Mouse (Mus musculus): ENCODE measurements at regions not wholly inside any gene's neighbourhood (a gene's known extent, or its start where the extent isn't known, plus 50 kb on each side); places are given as distances from the start of the nearest gene placed in this dataset.
A peak's percentile ranks its signal among the peaks of the same experiment; 100 is the strongest.
"Not testable (repeated sequence)": the region's sequence is repeated elsewhere in the genome, so short reads cannot be mapped to it uniquely, and the experiment has no call there.

GRCm38 (mm10) chr6:70103174-70103573 is 688.9 kb downstream of the Rpia start:
- ATAC-seq (ENCODE audit: low read depth); DNase-seq (ENCODE audit: low spot score); H3K4me2 ChIP-seq (ENCODE audit: low read depth, low read length); H3K4me3 ChIP-seq (ENCODE audit: low read depth, low read length); H3K27me3 ChIP-seq (replicated peaks; ENCODE audit: control insufficient read depth, insufficient read depth, low read length); H3K36me3 ChIP-seq (ENCODE audit: control insufficient read depth, insufficient read depth, low read length); H3K9me3 ChIP-seq (ENCODE audit: control insufficient read depth, low read length); H3K4me1 ChIP-seq (ENCODE audit: control insufficient read depth, insufficient read depth, low read length); H3K9ac ChIP-seq (ENCODE audit: low read depth, low read length); H3K27ac ChIP-seq (replicated peaks; ENCODE audit: low read depth, low read length): not testable (repeated sequence)
- 38% methylated on average over 1 of the region's 1 CpGs for WGBS

GRCm38 (mm10) chr6:70088041-70088440 is 704.0 kb downstream of the Rpia start:
- Histone ChIP-seq H3K27me3 (replicated peaks; ENCODE audit: control insufficient read depth, insufficient read depth, low read length) (no peaks in the 10 kb centered on the region), H3K4me2 (ENCODE audit: low read depth, low read length) (no peak overlapping the region), H3K4me3 (ENCODE audit: low read depth, low read length) (no peak overlapping the region), H3K9me3 (ENCODE audit: control insufficient read depth, low read length) (no peaks in the 10 kb centered on the region), H3K9ac (ENCODE audit: low read depth, low read length) (no peak overlapping the region), H3K4me1 (ENCODE audit: control insufficient read depth, insufficient read depth, low read length) (no peaks in the 10 kb centered on the region), H3K27ac (replicated peaks; ENCODE audit: low read depth, low read length) (no peak overlapping the region), H3K36me3 (ENCODE audit: control insufficient read depth, insufficient read depth, low read length) (no peaks in the 10 kb centered on the region)
- DNase-seq (ENCODE audit: low spot score) (no peak), ATAC-seq (ENCODE audit: low read depth) (no peak)
- WGBS, result 89% methylated on average over 19 of the region's 19 CpGs

GRCm38 (mm10) chr6:70073841-70074240 is 718.2 kb downstream of the Rpia start:
- Histone ChIP-seq H3K27ac (replicated peaks; ENCODE audit: low read depth, low read length) (no peak overlapping the region), H3K9me3 (ENCODE audit: control insufficient read depth, low read length) (no peaks in the 10 kb centered on the region), H3K4me1 (ENCODE audit: control insufficient read depth, insufficient read depth, low read length) (no peaks in the 10 kb centered on the region), H3K27me3 (replicated peaks; ENCODE audit: control insufficient read depth, insufficient read depth, low read length) (no peaks in the 10 kb centered on the region), H3K4me3 (ENCODE audit: low read depth, low read length) (no peak overlapping the region), H3K36me3 (ENCODE audit: control insufficient read depth, insufficient read depth, low read length) (no peaks in the 10 kb centered on the region), H3K4me2 (ENCODE audit: low read depth, low read length) (no peak overlapping the region), H3K9ac (ENCODE audit: low read depth, low read length) (no peak overlapping the region)
- no peak for ATAC-seq (ENCODE audit: low read depth)
- 91% methylated on average over 4 of the region's 4 CpGs for WGBS
- DNase-seq (ENCODE audit: low spot score), result no peak

DNA sequence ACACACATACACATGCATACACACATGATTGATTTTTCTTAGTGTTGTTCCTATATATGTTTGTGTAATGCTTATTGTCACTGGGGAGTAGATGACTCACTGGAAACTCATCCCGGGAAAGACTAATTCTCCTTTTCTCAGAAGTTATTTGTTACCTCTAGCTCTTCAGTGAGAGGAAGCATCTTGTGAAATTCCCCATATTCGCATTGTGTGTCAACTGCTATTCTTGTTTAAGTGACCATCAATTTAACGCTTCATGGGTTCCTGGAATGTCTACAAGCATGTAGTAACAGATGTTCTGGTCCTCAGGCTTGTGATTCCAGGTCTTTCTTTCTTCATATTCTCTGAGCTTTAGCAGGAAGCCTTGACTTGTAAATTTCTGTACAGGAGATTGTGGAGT is 720.0 kb downstream of the Rpia start:
- WGBS, result 68% methylated on average over 3 of the region's 3 CpGs
- H3K4me3 ChIP-seq (ENCODE audit: low read depth, low read length), result no peak overlapping the region
- no peak overlapping the region for H3K4me2 ChIP-seq (ENCODE audit: low read depth, low read length)
- no peak for ATAC-seq (ENCODE audit: low read depth)
- no peak overlapping the region for H3K27ac ChIP-seq (replicated peaks; ENCODE audit: low read depth, low read length)
- H3K9ac ChIP-seq (ENCODE audit: low read depth, low read length), result no peak overlapping the region
- no peaks in the 10 kb centered on the region for H3K9me3 ChIP-seq (ENCODE audit: control insufficient read depth, low read length)
- no peaks in the 10 kb centered on the region for H3K27me3 ChIP-seq (replicated peaks; ENCODE audit: control insufficient read depth, insufficient read depth, low read length)
- no peaks in the 10 kb centered on the region for H3K4me1 ChIP-seq (ENCODE audit: control insufficient read depth, insufficient read depth, low read length)
- H3K36me3 ChIP-seq (ENCODE audit: control insufficient read depth, insufficient read depth, low read length), result no peaks in the 10 kb centered on the region
- DNase-seq (ENCODE audit: low spot score), result peak; percentile 1

- 0 out of 2 replicates have a peak, but pooled peaks cover 5% of the 10 kb centered on the region for H3K9me3 ChIP-seq (ENCODE audit: control insufficient read depth, low read length)
- H3K4me1 ChIP-seq (ENCODE audit: control insufficient read depth, insufficient read depth, low read length), result no peaks in the 10 kb centered on the region
- no peak overlapping the region for H3K9ac ChIP-seq (ENCODE audit: low read depth, low read length)
- H3K4me3 ChIP-seq (ENCODE audit: low read depth, low read length), result no peak overlapping the region
- 71% methylated on average over 6 of the region's 6 CpGs for whole genome bisulfite sequencing
- H3K36me3 ChIP-seq (ENCODE audit: control insufficient read depth, insufficient read depth, low read length), result no peaks in the 10 kb centered on the region
- H3K27ac ChIP-seq (replicated peaks; ENCODE audit: low read depth, low read length), result no peak overlapping the region
- H3K4me2 ChIP-seq (ENCODE audit: low read depth, low read length), result no peak overlapping the region
- DNase-seq (ENCODE audit: low spot score) (peak; percentile 3), ATAC-seq (ENCODE audit: low read depth) (no peak)
- no peaks in the 10 kb centered on the region for H3K27me3 ChIP-seq (replicated peaks; ENCODE audit: control insufficient read depth, insufficient read depth, low read length)
Measured at GRCm38 (mm10) chr6:70067716-70068415, 724.2 kb downstream of the Rpia start.

DNA sequence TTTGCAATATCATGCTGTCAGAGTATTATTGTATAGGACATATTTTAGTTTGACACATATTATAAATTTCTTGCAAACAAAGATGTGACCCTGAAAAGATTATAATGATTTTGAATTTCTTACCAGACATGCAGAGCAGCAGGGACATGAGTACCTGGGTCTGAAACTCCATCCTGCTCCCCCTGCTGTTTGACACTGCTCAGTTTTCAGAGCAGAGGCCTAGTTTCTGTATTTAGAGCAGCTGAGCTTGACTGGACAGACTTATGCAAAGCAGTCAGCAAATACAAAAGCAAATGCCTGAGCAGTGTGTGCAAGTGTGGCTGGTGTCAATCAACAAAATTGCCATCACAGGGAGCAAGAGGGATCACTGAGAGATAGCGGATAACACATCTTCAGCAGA is 733.0 kb downstream of the Rpia start:
- Histone ChIP-seq H3K9ac (ENCODE audit: low read depth, low read length) (no peak overlapping the region), H3K27ac (replicated peaks; ENCODE audit: low read depth, low read length) (no peak overlapping the region), H3K9me3 (ENCODE audit: control insufficient read depth, low read length) (no peaks in the 10 kb centered on the region), H3K27me3 (replicated peaks; ENCODE audit: control insufficient read depth, insufficient read depth, low read length) (no peaks in the 10 kb centered on the region), H3K4me2 (ENCODE audit: low read depth, low read length) (no peak overlapping the region), H3K36me3 (ENCODE audit: control insufficient read depth, insufficient read depth, low read length) (no peaks in the 10 kb centered on the region), H3K4me1 (ENCODE audit: control insufficient read depth, insufficient read depth, low read length) (no peaks in the 10 kb centered on the region), H3K4me3 (ENCODE audit: low read depth, low read length) (no peak overlapping the region)
- no peak for ATAC-seq (ENCODE audit: low read depth)
- WGBS, result 84% methylated on average over 1 of the region's 1 CpGs
- DNase-seq (ENCODE audit: low spot score), result no peak

DNA sequence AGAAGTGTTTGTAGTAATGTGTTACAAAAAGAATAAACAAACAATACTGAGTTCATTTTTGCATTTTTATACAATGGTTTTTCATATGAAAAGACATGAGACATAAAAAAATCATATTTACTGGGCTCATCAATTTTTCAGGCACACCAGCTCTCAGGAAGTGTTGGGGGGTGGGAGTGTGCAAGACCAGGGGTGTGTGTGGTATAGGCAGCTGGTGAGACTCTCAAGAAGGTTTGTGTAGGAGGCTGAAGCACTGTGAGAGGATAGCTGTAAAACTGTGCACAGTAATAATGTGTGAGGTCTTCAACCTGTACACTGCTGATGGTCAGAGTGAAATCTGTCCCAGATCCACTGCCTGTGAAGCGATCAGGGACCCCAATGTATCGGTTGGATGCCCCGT is 733.7 kb downstream of the Rpia start:
- Histone ChIP-seq H3K9me3 (ENCODE audit: control insufficient read depth, low read length) (no peaks in the 10 kb centered on the region), H3K4me1 (ENCODE audit: control insufficient read depth, insufficient read depth, low read length) (no peaks in the 10 kb centered on the region), H3K9ac (ENCODE audit: low read depth, low read length) (no peak overlapping the region), H3K27me3 (replicated peaks; ENCODE audit: control insufficient read depth, insufficient read depth, low read length) (no peaks in the 10 kb centered on the region), H3K4me3 (ENCODE audit: low read depth, low read length) (no peak overlapping the region), H3K27ac (replicated peaks; ENCODE audit: low read depth, low read length) (no peak overlapping the region), H3K4me2 (ENCODE audit: low read depth, low read length) (no peak overlapping the region), H3K36me3 (ENCODE audit: control insufficient read depth, insufficient read depth, low read length) (no peaks in the 10 kb centered on the region)
- no peak for ATAC-seq (ENCODE audit: low read depth)
- DNase-seq (ENCODE audit: low spot score), result no peak
- WGBS, result 81% methylated on average over 3 of the region's 3 CpGs

DNA sequence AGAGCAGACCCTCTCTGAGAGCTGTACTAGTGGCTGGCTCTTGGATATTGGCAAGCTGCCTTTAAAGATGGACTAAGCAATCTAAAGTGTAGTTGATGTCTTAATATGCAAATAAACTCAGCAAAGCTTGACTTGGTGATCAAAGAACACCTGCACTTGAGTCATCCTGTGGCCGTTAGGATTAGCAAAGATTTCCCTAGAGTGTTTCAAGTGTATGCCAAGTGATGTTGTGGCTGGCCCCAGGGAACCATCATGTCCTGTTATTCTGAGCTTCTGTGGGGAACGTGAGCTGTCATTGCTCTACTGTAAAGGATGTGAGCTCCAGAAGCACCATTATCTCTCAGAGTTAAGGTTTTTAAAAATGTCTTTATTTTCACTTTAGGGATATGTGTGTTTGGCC is 751.1 kb downstream of the Rpia start:
- Histone ChIP-seq H3K4me2 (ENCODE audit: low read depth, low read length) (no peak overlapping the region), H3K9ac (ENCODE audit: low read depth, low read length) (no peak overlapping the region), H3K9me3 (ENCODE audit: control insufficient read depth, low read length) (no peaks in the 10 kb centered on the region), H3K27ac (replicated peaks; ENCODE audit: low read depth, low read length) (no peak overlapping the region), H3K4me3 (ENCODE audit: low read depth, low read length) (no peak overlapping the region), H3K27me3 (replicated peaks; ENCODE audit: control insufficient read depth, insufficient read depth, low read length) (no peaks in the 10 kb centered on the region), H3K4me1 (ENCODE audit: control insufficient read depth, insufficient read depth, low read length) (no peaks in the 10 kb centered on the region), H3K36me3 (ENCODE audit: control insufficient read depth, insufficient read depth, low read length) (no peaks in the 10 kb centered on the region)
- WGBS, result 61% methylated on average over 2 of the region's 2 CpGs
- ATAC-seq (ENCODE audit: low read depth) (no peak), DNase-seq (ENCODE audit: low spot score) (no peak)

DNA sequence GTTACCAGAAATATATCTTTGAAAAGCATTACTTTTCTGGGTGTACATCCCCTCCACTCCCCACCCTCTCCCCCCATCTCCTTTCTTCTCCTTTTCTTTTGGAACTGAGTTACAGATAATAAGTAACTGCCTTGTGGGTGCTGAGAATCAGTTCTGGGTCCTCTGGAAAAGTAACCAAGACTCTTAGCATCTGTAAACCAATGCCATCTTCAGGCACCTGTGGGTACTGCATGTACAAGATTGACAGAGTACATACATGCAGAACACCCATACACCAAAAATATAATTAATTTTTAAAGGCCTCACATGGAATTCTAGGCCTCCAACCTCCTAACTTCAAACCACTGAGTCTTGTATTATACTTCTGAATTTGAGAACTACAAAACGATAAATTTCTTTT is 758.4 kb downstream of the Rpia start:
- no peaks in the 10 kb centered on the region for H3K36me3 ChIP-seq (ENCODE audit: control insufficient read depth, insufficient read depth, low read length)
- ATAC-seq (ENCODE audit: low read depth) (no peak), DNase-seq (ENCODE audit: low spot score) (no peak)
- H3K4me1 ChIP-seq (ENCODE audit: control insufficient read depth, insufficient read depth, low read length), result no peaks in the 10 kb centered on the region
- H3K4me2 ChIP-seq (ENCODE audit: low read depth, low read length), result no peak overlapping the region
- 76% methylated on average over 1 of the region's 1 CpGs for WGBS
- no peaks in the 10 kb centered on the region for H3K27me3 ChIP-seq (replicated peaks; ENCODE audit: control insufficient read depth, insufficient read depth, low read length)
- H3K9ac ChIP-seq (ENCODE audit: low read depth, low read length), result no peak overlapping the region
- no peak overlapping the region for H3K27ac ChIP-seq (replicated peaks; ENCODE audit: low read depth, low read length)
- no peak overlapping the region for H3K4me3 ChIP-seq (ENCODE audit: low read depth, low read length)
- no peaks in the 10 kb centered on the region for H3K9me3 ChIP-seq (ENCODE audit: control insufficient read depth, low read length)
